Mouse (Mus musculus): Measurements from ENCODE around the gene Zkscan17.

GRCm38 (mm10) chr11:59437954-59438353 lies 88.6 kb downstream of the Zkscan17 start:
- no peak for TF ChIP-seq CTCF (IDR thresholded peaks at IDR 0.05; ENCODE audit: low read depth, low read length)
- no peak for TF ChIP-seq POLR2A (IDR thresholded peaks at IDR 0.05; ENCODE audit: extremely low read depth, insufficient read depth, low read length)
